Mouse (Mus musculus) cerebellum, adult 11 months (tissue): ENCODE data around the gene Slc30a9.

Experiments
- DNase-seq: peaks from one replicate; pipeline ENCODE4 v3.0.0; 2022

The Slc30a9 gene

GRCm38 (mm10) chr5:67306698-67307521 is at the start of gene Slc30a9:
Gene Slc30a9, plus strand, starts transcription at chr5:67306955.
- DNase-seq, result peak; percentile 91

DNA sequence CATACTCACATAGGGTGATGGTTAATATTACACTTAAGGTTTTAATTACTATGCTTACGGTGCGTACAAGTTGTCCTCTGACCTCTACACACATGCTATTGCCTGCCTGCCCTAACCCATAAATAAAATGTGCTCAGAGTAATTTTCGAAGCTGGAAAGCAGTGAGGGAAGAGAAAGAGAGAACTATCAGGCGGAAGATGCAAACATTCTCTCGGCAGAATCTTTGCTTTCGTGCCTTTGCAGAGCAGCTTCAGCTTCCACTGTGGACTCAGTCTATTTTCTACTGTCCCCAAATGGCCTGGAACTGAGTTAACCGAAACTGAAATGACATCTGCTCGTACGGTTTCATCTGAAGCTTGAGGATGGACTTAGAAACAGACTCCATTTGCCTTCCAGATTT is 48.3 kb upstream of the Slc30a9 start:
- no peak for DNase-seq

DNA sequence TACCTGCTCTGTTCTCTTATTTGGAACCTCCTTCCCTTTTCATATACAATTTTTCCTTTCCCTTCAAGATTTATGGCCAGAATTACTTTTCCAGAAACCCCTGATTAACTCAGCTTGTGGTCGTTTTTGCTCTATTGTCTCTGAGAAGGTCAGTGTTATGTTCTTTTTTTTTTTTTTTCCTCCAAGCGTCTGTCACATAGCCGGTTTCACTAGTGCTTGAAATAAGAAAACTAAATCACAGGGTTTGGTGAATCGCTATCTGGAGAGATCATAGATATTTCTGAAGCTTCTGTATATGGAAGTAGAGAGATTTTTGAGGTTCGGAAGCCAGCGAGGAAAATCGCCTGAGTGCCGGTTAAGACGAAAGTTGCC is 46.6 kb upstream of the Slc30a9 start:
- no peak for DNase-seq

- DNase-seq, result peak; percentile 87
Measured at GRCm38 (mm10) chr5:67260531-67261371, 46.0 kb upstream of the Slc30a9 start, which contains the start of gene Tmem33. Gene Tmem33, plus strand, starts transcription at chr5:67260565.

GRCm38 (mm10) chr5:67262964-67263363 is 43.8 kb upstream of the Slc30a9 start:
- no peak for DNase-seq

- no peak for DNase-seq
Measured at GRCm38 (mm10) chr5:67266106-67266505, 40.6 kb upstream of the Slc30a9 start.

DNA sequence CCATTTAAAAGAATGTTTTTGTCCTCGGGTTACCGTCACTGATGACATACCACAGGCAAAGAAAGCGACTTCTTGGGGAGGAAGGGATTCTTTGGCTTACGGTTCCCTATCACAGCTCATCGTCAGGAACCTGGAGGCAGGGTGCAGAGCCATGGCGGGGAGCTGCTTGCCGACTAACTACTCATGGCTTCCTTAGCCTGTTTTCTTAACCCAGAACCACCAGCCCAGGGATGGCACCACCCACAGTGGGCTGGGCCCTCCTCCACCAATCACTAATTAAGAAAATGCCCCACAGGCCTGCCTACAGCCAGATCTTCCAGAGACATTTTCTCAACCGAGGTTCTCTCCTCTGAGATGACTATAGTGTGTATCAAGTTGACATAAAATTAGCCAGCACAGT is 37.4 kb upstream of the Slc30a9 start:
- no peak for DNase-seq

GRCm38 (mm10) chr5:67279407-67279806 is 27.3 kb upstream of the Slc30a9 start:
- DNase-seq, result no peak

GRCm38 (mm10) chr5:67279840-67280239 is 26.9 kb upstream of the Slc30a9 start:
- DNase-seq, result no peak

GRCm38 (mm10) chr5:67280400-67280799 is 26.4 kb upstream of the Slc30a9 start:
- DNase-seq, result no peak

- no peak for DNase-seq
Measured at GRCm38 (mm10) chr5:67295029-67295428, 11.7 kb upstream of the Slc30a9 start.

- DNase-seq, result no peak
Measured at GRCm38 (mm10) chr5:67295682-67296081, 11.1 kb upstream of the Slc30a9 start.

DNA sequence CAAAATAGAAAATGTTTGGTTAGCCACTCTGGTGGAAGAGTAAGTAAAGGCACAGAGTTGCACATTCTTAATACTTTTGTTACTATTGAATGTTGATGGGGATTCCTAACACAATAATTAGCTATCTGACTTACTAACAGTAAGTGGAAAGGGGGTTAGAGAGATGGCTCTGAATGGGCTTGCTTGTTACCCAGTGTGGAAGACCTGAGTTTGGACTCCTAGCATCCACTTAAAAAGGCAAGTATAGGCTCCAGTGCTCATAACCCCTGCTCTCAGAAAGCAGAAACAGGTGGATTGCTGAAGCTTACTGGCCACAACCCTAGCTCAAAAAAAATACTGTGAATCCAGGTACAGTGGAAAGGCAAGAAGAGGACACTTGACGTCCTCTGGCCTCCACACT is 10.6 kb upstream of the Slc30a9 start:
- DNase-seq, result no peak

DNA sequence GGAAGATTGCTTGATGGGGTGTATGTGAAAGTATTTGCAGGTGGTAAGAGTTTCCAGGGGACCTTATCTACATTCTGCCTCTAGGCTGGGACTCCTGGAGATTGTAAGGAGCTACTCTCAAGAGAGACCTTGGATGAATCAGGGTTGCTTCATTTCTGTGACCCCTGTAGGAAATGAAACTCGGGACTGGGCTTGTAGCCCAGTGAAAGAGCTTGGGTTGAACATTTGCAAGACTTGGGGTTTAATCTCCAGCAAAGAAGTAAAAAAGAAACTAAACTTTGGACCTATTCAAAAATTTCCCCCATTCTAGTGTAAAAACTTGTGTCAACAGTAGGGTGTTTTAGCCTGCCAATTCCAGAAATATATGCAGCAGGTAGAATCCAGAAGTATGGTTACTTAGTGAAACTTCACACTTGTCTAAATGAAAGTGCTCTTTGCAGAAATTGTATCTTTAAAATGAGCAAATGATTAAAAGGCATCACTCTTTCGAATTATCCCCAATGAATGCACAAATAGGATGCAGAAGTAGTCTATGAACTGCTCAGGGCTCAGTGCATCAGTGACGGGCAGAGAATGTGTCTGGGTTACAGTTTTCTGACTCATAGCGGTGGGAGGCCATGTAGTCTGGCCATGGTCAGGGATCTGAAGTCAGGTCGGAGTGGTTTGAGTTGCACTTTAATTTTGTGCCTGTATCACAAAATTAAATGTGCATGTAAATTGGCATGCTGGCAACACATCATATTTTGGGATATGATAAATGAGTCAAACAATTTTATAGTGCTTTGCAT is 9.5 kb upstream of the Slc30a9 start:
- no peak for DNase-seq

DNA sequence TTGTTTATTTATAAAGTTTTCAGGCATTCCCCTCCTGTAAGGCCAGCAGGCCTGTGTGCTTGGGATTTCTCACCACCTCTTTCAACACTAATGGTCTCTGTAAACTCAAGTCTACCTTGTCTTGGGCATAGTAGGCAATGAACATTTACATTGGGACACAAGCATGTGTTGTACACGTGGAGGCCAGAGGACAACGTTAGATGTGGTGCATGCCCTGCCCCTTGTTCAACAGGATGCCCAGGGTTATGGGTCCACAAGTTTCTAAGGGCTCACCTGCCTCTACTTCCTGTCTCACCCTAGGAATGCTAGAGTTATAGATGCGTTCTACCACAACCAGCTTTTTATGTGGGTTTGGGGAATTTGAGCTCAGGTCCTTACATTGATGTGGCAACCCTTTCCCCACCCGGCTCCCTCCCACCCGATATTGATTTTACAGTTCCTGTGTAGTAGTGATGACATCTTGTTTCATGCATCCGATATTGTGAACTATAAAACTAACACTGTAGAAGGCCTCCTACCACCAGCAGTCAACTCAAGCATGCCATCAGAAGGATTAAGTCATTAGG is 6.8 kb upstream of the Slc30a9 start:
- no peak for DNase-seq

- no peak for DNase-seq
Measured at GRCm38 (mm10) chr5:67300926-67301597, 5.7 kb upstream of the Slc30a9 start.

GRCm38 (mm10) chr5:67301722-67302331 is 4.9 kb upstream of the Slc30a9 start:
- DNase-seq, result no peak

GRCm38 (mm10) chr5:67303816-67304215 is 2.9 kb upstream of the Slc30a9 start:
- DNase-seq, result no peak

DNA sequence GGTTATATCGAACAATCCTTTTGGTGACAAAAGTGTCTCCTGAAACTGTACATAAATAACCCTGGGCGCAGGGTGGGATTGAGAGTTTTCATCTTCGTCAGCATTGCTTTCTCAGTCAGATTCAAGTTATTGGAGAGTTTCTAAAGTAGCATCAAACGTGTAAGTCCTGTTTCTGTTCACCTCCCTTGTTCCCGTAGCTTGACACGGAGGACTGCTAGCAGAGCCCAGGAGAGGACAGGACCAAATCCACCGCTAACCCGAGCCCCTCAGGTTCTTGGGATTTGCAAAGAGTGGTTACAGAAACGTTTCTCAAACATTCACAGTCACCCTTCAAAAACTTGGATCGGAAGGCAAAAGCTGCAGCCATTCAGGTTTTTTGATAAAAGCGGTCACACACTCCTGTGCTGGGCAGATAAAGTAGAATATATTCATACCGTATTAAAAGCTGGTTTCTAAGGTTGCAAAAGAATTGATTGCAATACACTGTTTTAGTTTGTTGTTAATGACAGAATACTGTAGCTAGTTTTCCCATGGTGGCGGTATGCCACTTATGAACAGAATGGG is 986 bp downstream of the Slc30a9 start:
- DNase-seq, result no peak

DNA sequence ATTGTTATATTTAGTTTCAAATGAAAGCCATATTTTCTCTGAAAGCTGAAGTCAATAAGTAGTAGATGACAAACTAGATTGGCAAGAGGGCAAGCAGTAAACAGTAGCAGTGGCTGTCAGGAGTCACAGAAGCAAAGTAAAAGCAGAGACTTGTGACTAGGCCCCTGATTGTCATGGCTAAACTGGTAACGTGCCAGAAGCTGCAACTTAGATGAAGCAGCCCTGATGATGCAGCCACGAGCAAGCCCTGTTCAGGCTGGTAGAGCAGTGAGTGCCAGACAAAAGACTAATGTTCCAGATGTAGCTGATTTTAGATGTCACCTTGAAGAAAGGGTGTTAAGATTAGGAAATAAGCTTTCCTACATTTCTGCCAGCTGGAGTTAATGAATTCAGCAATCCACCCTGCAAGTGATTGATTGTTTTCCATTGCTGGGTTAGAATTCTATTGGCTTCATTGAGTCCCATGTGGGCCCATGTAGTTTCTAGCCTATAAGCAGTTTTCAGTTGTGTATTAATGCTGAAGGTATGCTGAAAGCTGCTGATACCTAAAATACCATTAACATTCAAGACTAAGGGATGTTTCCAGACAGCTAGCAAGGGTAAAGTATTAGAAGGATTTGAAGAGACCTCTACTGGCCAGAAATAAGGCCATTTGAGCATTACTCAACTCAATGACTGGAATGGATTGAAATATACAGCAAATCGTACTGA is 5.2 kb downstream of the Slc30a9 start:
- DNase-seq, result no peak

DNA sequence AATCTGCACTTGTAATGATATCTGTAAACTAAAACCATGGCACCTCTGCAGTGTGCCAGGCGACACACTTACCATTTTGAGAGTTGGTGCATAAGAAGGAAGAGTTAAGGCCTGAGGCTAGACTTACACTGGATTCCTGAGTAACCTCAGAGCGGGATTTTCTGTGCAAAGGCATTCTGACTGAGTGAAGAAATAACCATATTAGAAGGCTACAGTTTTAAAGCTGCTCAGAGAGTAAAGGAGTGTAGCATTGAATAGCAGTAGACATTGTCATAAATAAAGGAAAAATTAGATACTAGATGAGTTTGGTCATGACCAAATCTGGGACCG is 5.7 kb downstream of the Slc30a9 start:
- DNase-seq, result no peak
